Mouse (Mus musculus) stomach, embryonic 14.5 days (tissue): ENCODE data around the gene Alox12e. TPM values are rescaled to one million over a fixed set of nuclear protein-coding genes. Genes with fewer than 3 reads are reported as not detected.

Experiments
- ATAC-seq: fragments of 200-750 bp; cut with Nextera tagmentation; 2 replicates; pipeline ENCODE4 v1.8.0; 2017; ENCODE audit warnings: low read depth, moderate TSS enrichment; ENCODE audit not compliant: insufficient number of reproducible peaks, insufficient read depth, low FRiP score
- H3K27ac ChIP-seq: fragments of 300-500 bp; sonication (generic); 2 replicates; pipeline ENCODE4 v1.5.1; 2014; ENCODE audit warnings: mild to moderate bottlenecking, low read length, moderate library complexity, mixed read lengths
- H3K27me3 ChIP-seq: fragments of 300-500 bp; sonication (generic); 2 replicates; pipeline ENCODE4 v1.6.1; 2014; ENCODE audit warnings: low read length, control low read depth, mixed read lengths; ENCODE audit not compliant: control insufficient read depth, insufficient read depth
- H3K36me3 ChIP-seq: fragments of 300-500 bp; sonication (generic); 2 replicates; pipeline ENCODE4 v1.6.1; 2014; ENCODE audit warnings: mild to moderate bottlenecking, control low read depth, low read length, moderate library complexity, mixed read lengths; ENCODE audit not compliant: control insufficient read depth, insufficient read depth
- H3K4me1 ChIP-seq: fragments of 300-500 bp; sonication (generic); 2 replicates; pipeline ENCODE4 v1.6.1; 2014; ENCODE audit warnings: low read length, control low read depth, mixed read lengths; ENCODE audit not compliant: control insufficient read depth, insufficient read depth
- H3K4me2 ChIP-seq: fragments of 300-500 bp; sonication (generic); replicated peaks from 2 replicates; pipeline ENCODE4 v1.6.1; 2014; ENCODE audit warnings: low read depth, low read length, control low read depth
- H3K4me3 ChIP-seq: fragments of 300-500 bp; sonication (generic); 2 replicates; pipeline ENCODE4 v1.5.1; 2014; ENCODE audit warnings: low read depth, low read length, control low read depth
- H3K9ac ChIP-seq: fragments of 300-500 bp; sonication (generic); replicated peaks from 2 replicates; pipeline ENCODE4 v1.6.1; 2014; ENCODE audit warnings: low read depth, mild to moderate bottlenecking, control low read depth, low read length, moderate library complexity, mixed read lengths
- H3K9me3 ChIP-seq: fragments of 300-500 bp; sonication (generic); 2 replicates; pipeline ENCODE4 v1.6.1; 2016; ENCODE audit warnings: low read depth, low read length, control low read depth; ENCODE audit not compliant: control insufficient read depth
- WGBS: fragments of 180-500 bp; shearing (Covaris S2); extraction: QIAGEN DNeasy Blood & Tissue Kit; methylation state at CpG from one replicate; pipeline ENCODE4 v1.1.7; 2014; 5-methylcytosine and 5-hydroxymethylcytosine counted together
- polyA plus RNA-seq: library from polyadenylated mRNA; unstranded; fragments of >200 nt; fragmentation: Nextera tagmentation; extraction: Ambion mirVana; gene quantifications from 2 replicates; pipeline ENCODE4 v1.2.1, GENCODE M21; 2014

Gene Alox12e
- polyA plus RNA-seq, 1 experiment from 2014 or later = not detected

- WGBS = 39% methylated on average over 4 of the region's 4 CpGs
Observed at GRCm38 (mm10) chr11:70334477-70334876, 12.0 kb upstream of the Alox12e start.

DNA sequence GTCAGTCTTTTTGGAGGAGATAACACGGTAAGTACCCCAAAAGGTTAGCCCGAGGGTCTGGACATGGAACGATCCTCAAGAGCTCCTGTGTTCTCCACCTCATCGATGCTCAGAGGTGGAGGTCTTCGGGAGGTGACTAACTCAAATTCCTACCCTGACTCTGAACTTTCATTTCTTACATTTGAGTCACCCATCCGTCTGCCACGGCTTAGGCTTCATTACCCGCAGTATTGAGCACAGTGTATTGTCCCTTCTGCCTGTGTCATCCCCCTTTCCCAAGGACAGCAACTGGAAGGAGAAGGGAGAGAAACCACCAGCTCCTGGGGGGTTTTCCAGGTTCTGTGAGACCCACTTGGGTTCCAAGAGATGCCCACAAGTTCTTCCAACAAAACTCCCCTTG is 2.3 kb upstream of the Alox12e start:
- H3K4me2 ChIP-seq = no peak overlapping the region
- H3K9me3 ChIP-seq = no peaks in the 10 kb centered on the region
- H3K27ac ChIP-seq = no peak overlapping the region
- peaks cover 21% of the 10 kb centered on the region for H3K27me3 ChIP-seq
- WGBS = 84% methylated on average over 8 of the region's 8 CpGs
- H3K36me3 ChIP-seq = no peaks in the 10 kb centered on the region
- no peak overlapping the region for H3K4me3 ChIP-seq
- no peak overlapping the region for H3K9ac ChIP-seq
- no peak for ATAC-seq
- H3K4me1 ChIP-seq = no peaks in the 10 kb centered on the region

More at GRCm38 (mm10) chr11:70334477-70334876, 12.0 kb upstream of the Alox12e start:
- no peaks in the 10 kb centered on the region for H3K4me1 ChIP-seq
- H3K4me2 ChIP-seq = no peak overlapping the region
- H3K9ac ChIP-seq = no peak overlapping the region
- no peak overlapping the region for H3K27ac ChIP-seq
- H3K4me3 ChIP-seq = no peak overlapping the region
- H3K9me3 ChIP-seq = no peaks in the 10 kb centered on the region
- H3K36me3 ChIP-seq = no peaks in the 10 kb centered on the region
- no peak for ATAC-seq
- H3K27me3 ChIP-seq = no peaks in the 10 kb centered on the region

GRCm38 (mm10) chr11:70321664-70322063 is 764 bp downstream of the Alox12e start:
- 2% methylated on average over 15 of the region's 15 CpGs for WGBS
- no peak overlapping the region for H3K4me3 ChIP-seq

DNA sequence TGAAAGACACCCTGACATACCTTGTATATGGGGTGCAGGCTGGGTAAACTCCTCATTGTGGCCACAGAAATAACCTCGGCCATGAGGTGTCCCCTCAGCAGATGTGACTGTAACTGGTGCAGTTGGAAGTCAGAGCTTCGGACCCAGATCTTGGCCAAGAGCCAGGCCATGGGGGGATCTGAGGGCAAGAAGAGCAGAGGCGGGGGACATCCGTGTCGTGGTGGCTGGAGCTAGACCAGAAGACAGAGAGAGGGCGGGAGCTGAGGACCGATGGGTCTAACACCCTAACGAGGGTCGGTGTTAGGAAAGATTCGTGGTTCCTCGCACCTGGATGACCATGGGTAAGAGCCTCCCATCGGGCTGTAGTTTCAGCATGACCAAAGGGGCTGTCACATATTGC is 2.8 kb downstream of the Alox12e start:
- WGBS = 82% methylated on average over 12 of the region's 12 CpGs
- no peaks in the 10 kb centered on the region for H3K36me3 ChIP-seq
- H3K4me1 ChIP-seq = no peaks in the 10 kb centered on the region
- peaks cover 21% of the 10 kb centered on the region for H3K27me3 ChIP-seq
- no peak overlapping the region for H3K4me2 ChIP-seq
- ATAC-seq = no peak
- H3K9ac ChIP-seq = no peak overlapping the region
- no peak overlapping the region for H3K27ac ChIP-seq
- H3K9me3 ChIP-seq = no peaks in the 10 kb centered on the region
- H3K4me3 ChIP-seq = no peak overlapping the region

More at GRCm38 (mm10) chr11:70321664-70322063, 764 bp downstream of the Alox12e start:
- no peak overlapping the region for H3K27ac ChIP-seq
- no peak overlapping the region for H3K9ac ChIP-seq
- H3K9me3 ChIP-seq = no peaks in the 10 kb centered on the region
- H3K27me3 ChIP-seq = peaks cover 21% of the 10 kb centered on the region
- H3K4me1 ChIP-seq = no peaks in the 10 kb centered on the region
- H3K36me3 ChIP-seq = no peaks in the 10 kb centered on the region
- H3K4me2 ChIP-seq = 0 out of 2 replicates have a peak overlapping the region, but pooled peaks have one; percentile 12
- no peak for ATAC-seq

DNA sequence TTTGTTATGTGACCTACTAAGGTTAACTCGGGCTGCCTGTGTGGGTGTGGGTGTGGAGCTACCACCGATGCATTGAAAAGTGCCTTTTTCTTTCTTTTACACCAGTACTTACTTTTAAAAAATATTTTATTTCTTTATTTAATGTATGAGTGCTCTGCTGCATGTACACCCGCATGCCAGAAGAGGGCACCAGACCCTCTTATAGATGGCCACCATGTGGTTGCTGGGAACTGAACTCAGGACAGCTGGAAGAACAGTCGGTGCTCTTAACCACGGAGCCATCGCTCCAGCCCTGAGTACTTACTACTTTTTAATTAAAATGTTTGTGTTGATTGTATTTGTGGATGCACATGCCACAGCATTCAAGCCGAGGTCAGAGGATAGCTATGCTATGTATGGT is 8.6 kb downstream of the Alox12e start:
- no peak overlapping the region for H3K4me3 ChIP-seq
- H3K36me3 ChIP-seq = no peaks in the 10 kb centered on the region
- no peak for ATAC-seq
- H3K27ac ChIP-seq = no peak overlapping the region
- no peak overlapping the region for H3K4me2 ChIP-seq
- H3K9me3 ChIP-seq = no peaks in the 10 kb centered on the region
- H3K9ac ChIP-seq = no peak overlapping the region
- 40% methylated on average over 7 of the region's 7 CpGs for WGBS
- H3K4me1 ChIP-seq = no peaks in the 10 kb centered on the region
- H3K27me3 ChIP-seq = no peaks in the 10 kb centered on the region

GRCm38 (mm10) chr11:70309341-70309740 is 13.1 kb downstream of the Alox12e start:
- no peak overlapping the region for H3K9ac ChIP-seq
- no peaks in the 10 kb centered on the region for H3K27me3 ChIP-seq
- no peak overlapping the region for H3K27ac ChIP-seq
- no peaks in the 10 kb centered on the region for H3K36me3 ChIP-seq
- no peak overlapping the region for H3K4me3 ChIP-seq
- H3K4me2 ChIP-seq = no peak overlapping the region
- 22% methylated on average over 9 of the region's 9 CpGs for WGBS
- H3K9me3 ChIP-seq = no peaks in the 10 kb centered on the region
- ATAC-seq = no peak
- no peaks in the 10 kb centered on the region for H3K4me1 ChIP-seq

GRCm38 (mm10) chr11:70308296-70308695 is 14.1 kb downstream of the Alox12e start:
- Histone ChIP-seq H3K27ac (no peak overlapping the region), H3K4me3 (no peak overlapping the region), H3K9ac (no peak overlapping the region), H3K36me3 (no peaks in the 10 kb centered on the region), H3K4me2 (no peak overlapping the region), H3K9me3 (no peaks in the 10 kb centered on the region), H3K27me3 (no peaks in the 10 kb centered on the region), H3K4me1 (no peaks in the 10 kb centered on the region)
- no peak for ATAC-seq
- 81% methylated on average over 2 of the region's 2 CpGs for WGBS

DNA sequence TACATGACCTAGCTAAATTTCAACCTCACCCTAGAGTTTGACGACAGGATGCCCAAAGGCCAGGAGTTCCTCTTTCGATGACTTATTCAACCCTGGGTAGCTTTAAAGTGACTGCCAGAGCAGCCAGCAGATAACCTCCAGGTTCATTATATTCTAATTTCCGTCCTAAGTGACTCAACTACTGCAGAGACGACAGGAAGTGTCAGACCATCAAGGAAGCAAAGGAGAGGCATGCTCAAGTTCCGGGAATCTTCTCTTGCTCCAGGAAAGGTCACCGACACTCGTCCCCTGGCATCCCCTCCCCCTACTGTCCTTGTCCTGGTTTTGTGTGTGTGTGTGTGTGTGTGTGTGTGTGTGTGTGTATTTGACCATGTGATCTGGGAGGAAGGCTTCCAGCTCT is 16.3 kb downstream of the Alox12e start:
- no peak for ATAC-seq
- H3K27ac ChIP-seq = no peak overlapping the region
- H3K4me1 ChIP-seq = no peaks in the 10 kb centered on the region
- no peak overlapping the region for H3K4me3 ChIP-seq
- H3K36me3 ChIP-seq = no peaks in the 10 kb centered on the region
- no peaks in the 10 kb centered on the region for H3K27me3 ChIP-seq
- no peaks in the 10 kb centered on the region for H3K9me3 ChIP-seq
- 64% methylated on average over 7 of the region's 7 CpGs for whole genome bisulfite sequencing
- H3K9ac ChIP-seq = no peak overlapping the region
- H3K4me2 ChIP-seq = no peak overlapping the region

GRCm38 (mm10) chr11:70302293-70302692 is 20.1 kb downstream of the Alox12e start:
- no peaks in the 10 kb centered on the region for H3K4me1 ChIP-seq
- no peak for ATAC-seq
- H3K4me3 ChIP-seq = no peak overlapping the region
- 91% methylated on average over 4 of the region's 4 CpGs for WGBS
- no peaks in the 10 kb centered on the region for H3K36me3 ChIP-seq
- H3K9ac ChIP-seq = no peak overlapping the region
- H3K9me3 ChIP-seq = no peaks in the 10 kb centered on the region
- no peaks in the 10 kb centered on the region for H3K27me3 ChIP-seq
- H3K4me2 ChIP-seq = no peak overlapping the region
- no peak overlapping the region for H3K27ac ChIP-seq
